Mouse (Mus musculus) liver, embryonic 11.5 days (tissue): ENCODE measurements at regions not wholly inside any gene's neighbourhood (a gene's known extent, or its start where the extent isn't known, plus 50 kb on each side); places are given as distances from the start of the nearest gene placed in this dataset.

ENCODE experiments used
- ATAC-seq: fragments of 200-750 bp; cut with Nextera tagmentation; replicated peaks from 2 replicates; pipeline ENCODE4 v1.8.0; 2017; ENCODE audit warnings: moderate number of reproducible peaks, mild to moderate bottlenecking, moderate TSS enrichment, moderate library complexity; ENCODE audit not compliant: low FRiP score
- DNase-seq: peaks from one replicate; pipeline ENCODE4 v3.0.0-alpha.2; 2017; ENCODE audit warnings: low spot score
- H3K27ac ChIP-seq: fragments of 300-500 bp; sonication (generic); 2 replicates; pipeline ENCODE4 v1.5.1; 2014; ENCODE audit warnings: mild to moderate bottlenecking, low read depth, low read length, control low read depth
- H3K27me3 ChIP-seq: fragments of 300-500 bp; sonication (generic); replicated peaks from 2 replicates; pipeline ENCODE4 v1.6.1; 2014; ENCODE audit warnings: low read length, mixed read lengths; ENCODE audit not compliant: control insufficient read depth, insufficient read depth
- H3K36me3 ChIP-seq: fragments of 300-500 bp; sonication (generic); 2 replicates; pipeline ENCODE4 v1.6.1; 2014; ENCODE audit warnings: mild to moderate bottlenecking, low read length, moderate library complexity, mixed read lengths; ENCODE audit not compliant: control insufficient read depth, insufficient read depth
- H3K4me1 ChIP-seq: fragments of 300-500 bp; sonication (generic); replicated peaks from 2 replicates; pipeline ENCODE4 v1.6.1; 2014; ENCODE audit warnings: low read length, mixed read lengths; ENCODE audit not compliant: control insufficient read depth, insufficient read depth
- H3K4me2 ChIP-seq: fragments of 300-500 bp; sonication (generic); 2 replicates; pipeline ENCODE4 v1.6.1; 2014; ENCODE audit warnings: mild to moderate bottlenecking, control low read depth, moderate library complexity
- H3K4me3 ChIP-seq: fragments of 300-500 bp; sonication (generic); 2 replicates; pipeline ENCODE4 v1.5.1; 2014; ENCODE audit warnings: low read depth, low read length, control low read depth
- H3K9ac ChIP-seq: fragments of 300-500 bp; sonication (generic); 2 replicates; pipeline ENCODE4 v1.6.1; 2014; ENCODE audit warnings: low read depth, low read length, control low read depth
- H3K9me3 ChIP-seq: fragments of 300-500 bp; sonication (generic); 2 replicates; pipeline ENCODE4 v1.6.1; 2016; ENCODE audit warnings: low read length, inconsistent platforms, mixed read lengths; ENCODE audit not compliant: control insufficient read depth
- WGBS: fragments of 180-500 bp; shearing (Covaris S2); extraction: QIAGEN DNeasy Blood & Tissue Kit; methylation state at CpG from one replicate; pipeline ENCODE4 v1.1.7; 2014; 5-methylcytosine and 5-hydroxymethylcytosine counted together

DNA sequence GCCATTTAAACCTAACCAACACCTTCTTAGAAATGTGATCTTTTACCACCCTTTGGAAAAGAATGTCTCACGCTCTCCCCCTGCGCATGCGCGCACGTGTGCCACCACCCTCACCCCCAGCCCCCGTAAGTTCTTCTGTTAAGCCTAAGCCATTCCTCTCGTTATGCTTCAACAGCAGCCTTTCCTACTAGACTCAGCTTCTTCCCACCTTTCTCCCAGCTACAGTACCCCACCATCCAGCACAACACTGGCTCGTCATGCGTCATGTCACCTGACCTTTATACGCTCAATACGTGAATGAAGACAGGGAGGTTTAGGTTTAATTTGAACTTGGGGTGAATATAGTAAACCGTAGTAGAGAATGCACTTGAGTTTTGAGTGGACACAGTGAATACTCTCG lies 55.8 kb upstream of the Mpp6 start:
- no peak for ATAC-seq
- H3K4me3 ChIP-seq: no peak overlapping the region
- H3K36me3 ChIP-seq: no peaks in the 10 kb centered on the region
- no peaks in the 10 kb centered on the region for H3K27me3 ChIP-seq
- DNase-seq: no peak
- no peak overlapping the region for H3K9ac ChIP-seq
- no peaks in the 10 kb centered on the region for H3K4me1 ChIP-seq
- 84% methylated on average over 13 of the region's 13 CpGs for WGBS
- H3K9me3 ChIP-seq: no peaks in the 10 kb centered on the region
- no peak overlapping the region for H3K4me2 ChIP-seq
- H3K27ac ChIP-seq: no peak overlapping the region

DNA sequence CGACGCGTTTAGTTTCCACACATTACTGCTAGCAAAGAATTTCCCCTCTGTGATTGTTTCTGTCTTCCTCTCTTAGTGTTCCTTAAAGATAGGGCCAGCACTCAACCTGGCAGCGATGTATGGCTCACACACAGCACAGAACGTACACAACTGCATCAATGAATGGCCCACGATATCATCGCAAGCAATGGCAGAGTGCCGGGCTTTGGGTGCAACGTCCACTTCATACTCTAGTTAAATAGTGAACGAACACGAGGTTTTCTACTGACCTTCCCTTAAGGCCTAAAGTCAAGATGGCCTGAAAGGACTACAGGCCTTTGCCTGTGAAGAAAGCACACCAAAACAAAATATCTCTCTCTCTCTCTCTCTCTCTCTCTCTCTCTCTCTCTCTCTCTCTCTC lies 51.4 kb upstream of the Mpp6 start:
- no peak overlapping the region for H3K27ac ChIP-seq
- no peak overlapping the region for H3K9ac ChIP-seq
- no peaks in the 10 kb centered on the region for H3K27me3 ChIP-seq
- H3K9me3 ChIP-seq: no peaks in the 10 kb centered on the region
- H3K4me1 ChIP-seq: no peaks in the 10 kb centered on the region
- no peak overlapping the region for H3K4me2 ChIP-seq
- ATAC-seq (no peak), DNase-seq (no peak)
- WGBS: 90% methylated on average over 11 of the region's 11 CpGs
- H3K36me3 ChIP-seq: no peaks in the 10 kb centered on the region
- no peak overlapping the region for H3K4me3 ChIP-seq

DNA sequence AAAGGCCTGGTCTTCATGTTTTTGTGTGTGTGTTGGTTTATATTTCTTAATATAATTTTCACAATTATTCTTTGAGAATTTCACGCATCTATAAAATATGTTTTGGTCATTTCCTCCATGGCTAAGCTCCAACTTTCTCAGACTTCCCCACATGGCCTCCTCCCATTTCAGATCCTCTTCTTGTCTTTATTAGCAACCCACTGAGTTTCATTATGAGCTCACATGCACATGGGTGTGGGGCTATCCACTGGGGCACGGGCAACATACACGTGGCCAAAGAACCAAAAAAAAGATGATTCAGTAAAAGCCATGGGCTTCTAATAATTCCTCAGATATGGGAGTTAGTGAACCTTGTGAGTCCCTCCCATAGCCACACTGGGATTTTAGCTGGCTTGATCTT lies 50.1 kb upstream of the Mpp6 start:
- Histone ChIP-seq H3K36me3 (no peaks in the 10 kb centered on the region), H3K27me3 (no peaks in the 10 kb centered on the region), H3K9ac (no peak overlapping the region), H3K27ac (no peak overlapping the region), H3K4me3 (no peak overlapping the region), H3K4me2 (no peak overlapping the region), H3K9me3 (no peaks in the 10 kb centered on the region), H3K4me1 (no peaks in the 10 kb centered on the region)
- no peak for DNase-seq
- 88% methylated on average over 3 of the region's 3 CpGs for WGBS
- ATAC-seq: no peak
